Mouse (Mus musculus) megakaryocyte, embryonic 14.5 days (primary cell): ENCODE data around the gene Clec10a.

Experiments used
- FLI1 ChIP-seq: IDR thresholded peaks from 2 replicates; pipeline ENCODE4 v1.6.1; 2012; ENCODE audit warnings: low read length, inconsistent platforms, mixed read lengths
- GATA1 ChIP-seq: IDR thresholded peaks from 3 replicates; pipeline ENCODE4 v1.6.1; 2012; ENCODE audit warnings: mixed read lengths, low read length, inconsistent platforms, borderline replicate concordance

DNA sequence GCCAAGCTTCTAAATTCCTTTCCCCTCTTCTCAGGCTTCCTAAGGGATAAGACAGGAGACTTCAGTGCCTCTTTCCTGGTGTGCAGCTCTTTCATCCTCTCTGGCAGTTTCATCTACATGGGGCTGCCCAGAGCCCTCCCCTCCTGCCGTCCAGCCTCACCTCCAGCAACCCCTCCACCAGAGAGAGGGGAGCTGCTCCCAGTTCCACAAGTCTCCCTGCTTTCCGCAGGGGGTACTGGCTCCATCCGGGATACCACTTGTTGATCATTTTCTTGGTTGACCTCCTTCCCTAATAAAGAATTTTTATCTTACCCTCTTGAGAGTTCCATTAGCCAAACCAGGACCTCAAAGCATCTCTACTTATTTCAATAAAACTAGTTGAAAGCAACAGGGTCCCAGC lies 60.1 kb downstream of the Clec10a start:
- TF ChIP-seq GATA1 (no peak), FLI1 (no peak)
